ENCODE assay signal across 17 mouse cellular contexts in the genomic region with DNA sequence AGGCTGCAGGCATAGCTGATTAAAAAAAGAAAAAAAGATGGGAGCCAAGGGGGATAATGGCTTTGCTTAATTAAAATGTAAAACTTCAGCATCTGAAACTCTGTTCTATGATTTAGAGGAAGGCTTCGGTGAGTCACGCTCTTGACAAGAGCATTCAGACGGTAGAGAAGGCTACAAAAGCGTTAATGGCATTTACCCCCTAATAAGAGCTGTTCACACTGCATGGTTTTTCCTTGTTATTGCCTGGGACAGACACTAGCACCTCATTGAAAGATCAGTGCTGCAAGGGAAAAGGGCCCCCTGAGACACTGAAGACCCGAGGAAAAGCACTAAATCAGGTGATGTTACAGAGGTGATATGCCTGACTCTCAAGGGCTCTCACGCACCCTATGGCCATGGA.
"Had no signal": no experiment of that assay in that cellular context is flagged by ENCODE, and none has a peak within 500 bp of the region (broad histone marks: within the 10 kb centered on the region; RNA-seq: fewer than 3 reads in every experiment).

No protein-coding gene starts in this region.

- H3K27ac ChIP-seq: layer of hippocampus, adult 2 months; limb, embryonic 12.5 days; liver, embryonic 13.5 days; lung, embryonic 15.5 days; macrophage; stomach, embryonic 15.5 days had no signal

- ATAC-seq: liver, postnatal 0 days had no signal

- H3K4me3 ChIP-seq: layer of hippocampus, adult 2 months; limb, embryonic 12.5 days; liver, embryonic 13.5 days; lung, embryonic 15.5 days; megakaryocyte, embryonic 14.5 days; stomach, embryonic 15.5 days had no signal

- DNase-seq: kidney, adult 18-20 months; kidney, postnatal 10 days; kidney, postnatal 4 days; liver; liver, embryonic 13.5 days; liver, postnatal 0 days; lung, postnatal 14 days; right cerebral cortex, postnatal 14 days; thymus, adult 2 months; thymus, postnatal 25 days had no signal

- H3K9me3 ChIP-seq: limb, embryonic 12.5 days; liver, embryonic 13.5 days; lung, embryonic 15.5 days; stomach, embryonic 15.5 days had no signal

- H3K36me3 ChIP-seq: limb, embryonic 12.5 days; liver, embryonic 13.5 days; lung, embryonic 15.5 days; stomach, embryonic 15.5 days had no signal

- H3K4me2 ChIP-seq: limb, embryonic 12.5 days; liver, embryonic 13.5 days; lung, embryonic 15.5 days; midbrain, embryonic 11.5 days; stomach, embryonic 15.5 days had no signal

- H3K9ac ChIP-seq: limb, embryonic 12.5 days; liver, embryonic 13.5 days; liver, postnatal 0 days; lung, embryonic 15.5 days; stomach, embryonic 15.5 days had no signal

- H3K4me1 ChIP-seq: liver, embryonic 13.5 days; lung, embryonic 15.5 days; stomach, embryonic 15.5 days had no signal

- H3K27me3 ChIP-seq: limb, embryonic 12.5 days; liver, embryonic 13.5 days; lung, embryonic 15.5 days; megakaryocyte, embryonic 14.5 days; stomach, embryonic 15.5 days had no signal
